Mouse (Mus musculus) urinary bladder, adult 2 months (tissue): Measurements from ENCODE around the gene Sf1. TPM values are rescaled to one million over a fixed set of nuclear protein-coding genes. Genes with fewer than 3 reads are reported as not detected.

Experiments
- DNase-seq: peaks from one replicate; pipeline ENCODE4 v3.0.0; 2022; ENCODE audit warnings: low spot score
- polyA plus RNA-seq: library from polyadenylated mRNA; depleted of rRNA; stranded (reverse); fragments of >200 nt; gene quantifications from 2 replicates; pipeline ENCODE4 v1.2.3, GENCODE M21; 2012

The Sf1 gene
- polyA plus RNA-seq, 1 experiment, result 89.7 TPM

DNA sequence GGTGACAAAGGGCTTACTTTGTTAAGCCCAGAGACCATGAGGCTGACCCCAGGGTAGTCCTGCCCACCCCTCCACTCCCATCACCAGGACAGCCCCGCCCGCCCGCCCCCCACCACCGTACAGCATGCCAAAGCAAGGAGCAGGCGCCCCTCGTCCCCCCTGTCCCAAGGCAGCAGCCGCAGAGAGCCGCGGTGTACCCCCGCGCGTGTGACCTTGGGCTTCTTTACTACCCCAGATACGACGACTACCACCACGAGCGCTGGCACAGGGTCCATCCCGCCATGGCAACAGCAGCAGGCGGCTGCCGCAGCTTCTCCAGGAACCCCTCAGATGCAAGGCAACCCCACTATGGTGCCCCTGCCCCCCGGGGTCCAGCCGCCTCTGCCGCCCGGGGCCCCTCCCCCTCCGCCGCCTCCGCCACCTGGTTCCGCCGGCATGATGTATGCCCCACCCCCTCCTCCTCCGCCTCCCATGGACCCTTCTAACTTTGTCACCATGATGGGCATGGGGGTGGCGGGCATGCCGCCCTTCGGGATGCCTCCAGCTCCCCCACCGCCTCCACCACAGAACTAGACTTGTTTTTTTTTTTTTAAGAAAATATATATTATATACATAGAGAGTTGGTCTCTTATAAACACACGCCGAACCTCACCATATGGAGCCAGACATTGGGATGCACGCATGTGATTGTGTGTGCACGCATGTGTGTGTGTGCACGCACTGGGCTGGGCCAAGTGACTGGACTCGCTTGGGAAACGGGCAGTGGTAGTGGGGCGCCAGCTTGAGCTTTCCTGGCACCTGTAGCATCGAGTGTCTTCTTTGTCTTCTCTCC lies 12.1 kb downstream of the Sf1 start:
- DNase-seq, result no peak

DNA sequence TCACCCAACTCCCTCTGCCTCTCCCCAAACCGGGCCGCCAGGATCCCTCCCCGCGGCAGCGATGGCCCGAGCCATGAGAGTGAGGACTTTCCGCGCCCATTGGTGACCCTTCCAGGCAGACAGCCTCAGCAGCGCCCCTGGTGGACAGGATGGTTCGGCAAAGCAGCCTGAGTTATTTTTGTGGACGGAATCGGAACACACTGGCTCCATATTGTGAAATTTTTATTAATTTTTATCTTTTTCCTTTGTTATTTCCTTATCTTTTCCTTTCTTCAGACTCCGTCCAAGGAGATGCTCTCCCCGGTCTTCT lies 12.7 kb downstream of the Sf1 start:
- DNase-seq, result no peak

DNA sequence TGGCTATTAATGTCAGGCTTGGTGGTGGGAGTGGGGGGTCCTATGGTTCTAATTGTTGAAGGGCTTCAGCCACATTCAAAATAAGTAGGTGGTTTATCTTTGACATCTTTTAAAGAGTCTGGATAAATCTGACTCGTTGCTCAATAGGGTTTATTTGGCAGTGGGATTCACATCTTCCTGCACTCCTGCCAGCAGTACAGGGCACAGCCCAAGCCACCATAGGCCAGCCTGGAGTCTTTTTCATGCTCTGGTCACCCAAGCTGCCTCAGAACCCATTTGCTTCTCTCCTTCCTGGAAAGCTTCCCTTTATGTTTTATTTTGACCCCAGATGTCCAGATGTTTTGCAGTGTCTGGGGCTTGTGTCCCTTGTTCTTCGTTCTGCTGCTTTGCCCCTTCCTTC lies 13.2 kb downstream of the Sf1 start:
- DNase-seq, result no peak

DNA sequence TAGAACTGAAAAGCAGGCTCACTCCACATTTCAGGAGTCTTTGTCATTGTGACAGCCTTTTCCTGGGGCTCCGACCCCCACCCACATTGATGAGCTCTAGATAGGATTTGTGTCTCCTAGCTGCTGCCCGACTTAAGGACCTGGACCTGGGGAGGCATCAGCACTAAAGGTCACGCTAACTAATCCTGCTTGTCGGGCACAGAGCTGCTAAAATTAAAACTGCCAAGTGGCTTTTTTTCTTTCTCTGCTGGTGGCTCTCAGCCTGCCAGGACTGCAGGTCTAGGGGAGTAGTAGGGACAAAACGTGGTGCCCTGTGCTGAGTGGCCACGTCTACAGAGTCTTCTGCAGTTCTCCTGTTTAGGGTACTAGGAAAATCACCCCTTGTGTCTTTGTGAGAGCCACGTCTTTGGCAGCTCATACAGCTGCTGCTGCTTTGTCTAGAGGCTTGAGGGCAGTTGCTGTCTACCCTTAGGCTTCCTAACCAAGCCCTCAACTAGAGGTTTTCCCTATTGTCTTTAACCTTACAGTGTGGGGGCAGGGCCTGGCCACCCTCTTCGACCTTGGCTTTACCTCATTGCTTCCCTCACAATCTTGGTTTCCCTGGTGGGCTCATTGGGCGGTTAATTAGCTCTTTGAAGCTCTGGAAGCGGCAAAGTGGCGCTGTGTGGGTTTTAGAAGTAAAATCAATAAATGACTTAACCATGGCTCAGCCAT lies 14.0 kb downstream of the Sf1 start:
- no peak for DNase-seq

DNA sequence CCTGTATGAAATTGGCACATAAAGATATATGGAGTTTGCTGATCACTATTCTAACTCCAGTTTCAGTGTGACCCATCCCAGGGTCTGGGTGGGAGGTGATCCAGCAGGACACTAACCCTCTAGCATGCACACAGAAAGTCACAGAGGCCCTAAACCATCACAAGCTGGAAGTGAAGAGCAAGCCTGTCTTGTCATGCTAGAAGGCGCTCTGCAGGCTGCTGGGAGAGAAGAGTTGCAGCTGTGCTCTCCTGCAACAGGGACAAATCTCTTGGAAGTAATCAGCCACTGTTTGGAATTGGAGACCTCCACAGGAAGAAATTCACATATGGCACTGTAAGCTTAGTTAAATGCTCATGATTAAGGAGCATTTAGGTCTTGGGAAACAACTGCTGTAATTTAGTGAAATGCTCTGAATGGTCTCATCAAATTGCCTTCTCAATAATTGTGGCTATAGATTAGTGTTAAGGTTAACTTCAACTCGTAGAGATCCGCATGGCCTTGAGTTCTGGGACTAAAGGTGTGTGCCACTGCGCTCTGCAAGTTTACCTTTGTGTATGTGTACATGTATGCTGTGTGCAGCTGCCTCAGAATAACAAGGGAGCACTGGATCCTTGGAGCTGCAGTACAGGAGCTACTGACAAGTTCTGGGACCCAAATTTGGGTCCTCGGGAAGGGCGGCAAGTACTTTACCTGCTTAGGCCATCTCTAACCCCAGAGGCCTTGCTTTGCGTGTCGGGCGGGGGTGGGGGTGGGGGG lies 17.1 kb downstream of the Sf1 start:
- DNase-seq, result no peak

DNA sequence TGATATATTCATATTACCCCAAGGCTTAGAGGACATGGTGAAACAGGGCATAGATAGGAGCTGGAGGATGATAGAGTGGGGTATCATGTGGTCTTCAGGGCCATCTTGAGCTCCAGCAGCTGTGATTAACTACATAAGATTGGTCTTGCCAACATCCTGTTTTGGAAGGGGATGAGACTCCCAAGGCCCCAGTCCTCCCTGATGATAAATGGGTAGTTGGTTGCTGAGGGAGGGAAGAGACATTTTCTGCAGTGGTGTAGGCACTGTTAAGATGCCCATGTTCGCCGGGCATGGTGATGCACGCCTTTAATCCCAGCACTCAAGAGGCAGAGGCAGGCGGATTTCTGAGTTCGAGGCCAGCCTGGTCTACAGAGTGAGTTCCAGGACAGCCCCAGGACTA lies 17.7 kb downstream of the Sf1 start:
- DNase-seq, result no peak

DNA sequence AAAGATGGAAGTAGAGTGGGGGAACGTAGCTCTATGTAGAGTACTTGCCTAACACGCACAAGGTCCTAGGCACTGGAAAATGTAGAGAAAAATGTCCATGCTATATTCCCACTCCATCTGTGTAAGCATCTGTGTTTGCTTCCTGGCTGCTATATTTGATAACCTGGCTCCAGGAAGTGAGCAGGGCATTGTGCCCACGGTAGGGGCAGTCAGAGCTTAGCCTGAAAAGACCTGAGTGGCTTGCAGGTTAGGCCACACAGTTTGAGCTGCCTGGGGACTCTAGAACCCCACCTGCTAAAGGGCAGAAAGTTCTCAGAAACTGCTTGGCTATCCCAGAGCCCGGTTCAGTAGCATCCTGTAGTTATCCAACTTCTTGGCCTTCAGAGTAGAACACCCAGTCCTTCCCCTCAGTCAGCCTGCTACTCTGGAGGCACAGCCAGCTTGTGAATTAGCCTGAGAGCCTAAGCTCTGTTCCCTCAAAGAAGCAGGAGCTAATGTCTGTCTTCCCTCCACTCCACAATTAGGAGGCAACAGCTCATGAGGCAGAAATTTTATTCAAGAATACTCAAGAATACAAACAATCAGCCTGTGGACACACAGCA lies 18.9 kb downstream of the Sf1 start:
- no peak for DNase-seq

DNA sequence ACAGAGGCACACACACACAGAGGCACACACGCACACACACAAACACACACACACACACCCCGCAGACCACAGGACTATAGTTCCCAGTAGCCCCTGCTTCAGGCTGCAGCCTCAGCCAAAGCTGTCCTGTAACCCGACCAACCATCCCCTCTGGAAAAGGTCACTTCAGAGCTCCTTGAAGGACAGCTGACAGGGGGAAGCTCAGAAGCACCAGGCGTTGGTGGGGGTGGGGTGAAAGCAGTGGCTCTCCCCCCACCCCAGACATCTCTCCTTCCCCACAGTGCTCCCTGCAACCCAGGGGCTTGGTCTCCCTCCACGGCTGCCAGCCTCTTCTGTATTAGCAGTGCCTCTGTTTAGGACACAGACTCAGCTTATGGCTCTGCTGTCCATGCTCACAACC lies 20.0 kb downstream of the Sf1 start:
- no peak for DNase-seq

DNA sequence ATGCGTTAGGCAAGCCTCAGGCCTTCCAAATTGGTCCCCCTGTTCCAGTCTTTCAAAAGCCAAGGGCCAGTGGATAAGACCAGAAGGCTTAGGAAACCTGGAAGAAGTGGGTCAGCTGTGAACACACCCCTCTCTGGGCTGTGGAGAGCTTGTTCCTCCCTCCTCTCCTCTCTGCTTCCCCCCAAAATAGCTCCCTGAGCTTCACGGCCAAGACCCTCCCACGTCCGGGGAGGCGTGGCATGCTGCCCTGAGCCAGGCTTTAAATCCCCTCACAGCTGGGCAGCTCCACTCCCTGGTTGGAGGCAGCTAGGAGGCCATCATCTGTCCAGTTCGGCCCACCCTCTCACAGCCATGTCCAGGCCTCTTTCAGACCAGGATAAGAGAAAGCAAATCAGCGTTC lies 20.6 kb downstream of the Sf1 start, which contains the start of gene Pygm:
TSS of gene Pygm (plus strand) at position 272 of the 400 bp plus-strand sequence.
- no peak for DNase-seq

DNA sequence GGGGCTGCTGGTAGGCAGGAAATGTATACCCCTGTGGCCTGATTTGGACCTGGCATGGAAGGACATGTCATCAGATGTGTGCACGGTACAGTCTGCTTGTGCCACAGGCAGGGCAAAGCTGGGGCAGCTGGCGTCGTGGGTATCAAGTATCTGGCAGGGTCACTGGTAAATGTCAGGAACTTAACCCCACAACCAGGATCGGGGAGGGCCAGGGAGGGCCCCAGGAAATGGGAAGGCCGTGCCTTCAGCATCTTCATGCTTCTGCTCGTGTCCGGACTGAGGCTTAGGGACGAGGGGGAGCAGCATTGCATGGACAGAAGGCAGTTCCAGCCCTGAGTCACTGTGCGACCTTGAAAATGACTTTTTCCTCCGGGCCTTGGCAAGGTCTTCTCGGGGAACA lies 21.5 kb downstream of the Sf1 start:
- DNase-seq, result no peak

DNA sequence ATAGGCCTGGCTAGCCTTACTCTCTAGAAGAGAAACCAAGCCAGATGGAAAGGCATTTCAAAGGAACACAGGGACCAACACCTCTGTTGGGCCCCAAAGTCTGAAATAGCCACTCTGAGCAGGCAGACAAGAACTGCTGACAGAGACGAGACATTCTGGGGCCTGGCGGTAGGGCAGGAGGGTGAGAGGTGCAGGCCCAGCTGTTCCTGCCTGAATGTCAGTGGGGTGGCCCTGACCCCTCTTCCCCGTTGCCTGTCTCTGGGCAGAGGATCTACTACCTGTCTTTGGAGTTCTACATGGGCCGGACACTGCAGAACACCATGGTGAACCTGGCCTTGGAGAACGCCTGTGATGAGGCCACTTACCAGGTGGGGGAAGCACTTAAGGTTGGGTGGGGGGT lies 21.9 kb downstream of the Sf1 start:
- DNase-seq, result no peak

DNA sequence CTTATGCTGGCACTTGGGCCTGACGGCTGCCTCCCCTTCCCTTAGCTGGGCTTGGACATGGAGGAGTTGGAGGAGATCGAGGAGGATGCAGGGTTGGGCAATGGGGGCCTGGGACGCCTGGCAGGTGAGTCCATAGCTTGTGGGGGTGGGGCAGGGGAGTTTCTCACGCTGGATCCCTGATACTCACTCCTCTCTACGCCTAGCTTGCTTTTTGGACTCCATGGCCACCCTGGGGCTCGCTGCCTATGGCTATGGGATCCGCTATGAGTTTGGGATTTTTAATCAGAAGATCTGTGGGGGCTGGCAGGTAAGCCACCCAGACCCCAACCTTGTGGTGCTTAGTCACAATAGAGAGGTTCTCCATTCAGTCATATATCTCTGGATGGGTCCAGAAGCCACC lies 22.3 kb downstream of the Sf1 start:
- DNase-seq, result no peak

DNA sequence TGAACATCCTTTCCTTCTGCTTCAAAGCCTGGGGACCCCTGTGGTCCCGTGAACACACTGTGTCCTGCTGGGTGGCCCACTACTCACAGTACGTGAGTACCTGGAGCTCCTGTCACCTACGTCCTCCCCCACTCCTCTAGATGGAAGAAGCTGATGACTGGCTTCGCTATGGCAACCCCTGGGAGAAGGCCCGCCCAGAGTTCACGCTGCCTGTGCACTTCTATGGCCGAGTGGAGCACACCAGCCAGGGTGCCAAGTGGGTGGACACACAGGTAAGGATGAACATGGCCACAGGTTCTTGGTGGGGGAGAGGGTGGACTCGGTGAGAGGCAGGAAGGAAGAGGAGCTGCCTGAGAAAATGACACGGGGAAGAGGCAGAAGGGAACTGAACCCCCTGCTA lies 22.7 kb downstream of the Sf1 start:
- no peak for DNase-seq

DNA sequence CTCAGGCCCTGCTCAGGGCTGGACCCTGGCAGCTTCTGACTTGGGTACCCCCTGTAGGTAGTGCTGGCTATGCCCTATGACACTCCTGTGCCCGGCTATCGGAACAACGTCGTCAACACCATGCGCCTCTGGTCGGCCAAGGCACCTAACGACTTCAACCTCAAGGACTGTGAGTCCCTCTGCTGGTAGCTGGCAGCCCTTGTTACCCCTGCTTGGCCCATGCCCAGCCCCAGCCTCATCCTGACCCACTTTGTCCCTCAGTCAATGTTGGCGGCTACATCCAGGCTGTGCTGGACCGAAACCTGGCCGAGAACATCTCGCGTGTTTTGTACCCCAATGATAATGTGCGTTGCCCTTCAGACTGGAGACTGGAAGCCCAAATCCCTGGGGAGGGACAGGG lies 24.5 kb downstream of the Sf1 start:
- no peak for DNase-seq

DNA sequence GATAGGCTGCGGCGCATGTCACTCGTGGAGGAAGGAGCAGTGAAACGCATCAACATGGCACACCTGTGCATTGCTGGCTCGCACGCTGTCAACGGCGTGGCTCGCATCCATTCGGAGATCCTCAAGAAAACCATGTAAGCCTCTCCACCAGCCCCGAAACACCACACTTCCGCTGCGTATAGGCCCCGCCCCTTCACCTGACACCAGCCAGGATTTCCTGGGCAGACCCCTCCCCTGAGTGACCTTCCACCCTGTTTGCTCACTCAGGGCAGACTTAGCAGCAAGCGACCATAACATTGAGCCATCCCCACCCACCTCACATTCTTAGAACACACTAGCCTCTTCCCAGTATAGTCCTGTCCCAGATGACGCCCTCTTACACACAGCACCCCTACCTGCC lies 26.3 kb downstream of the Sf1 start:
- DNase-seq, result no peak

DNA sequence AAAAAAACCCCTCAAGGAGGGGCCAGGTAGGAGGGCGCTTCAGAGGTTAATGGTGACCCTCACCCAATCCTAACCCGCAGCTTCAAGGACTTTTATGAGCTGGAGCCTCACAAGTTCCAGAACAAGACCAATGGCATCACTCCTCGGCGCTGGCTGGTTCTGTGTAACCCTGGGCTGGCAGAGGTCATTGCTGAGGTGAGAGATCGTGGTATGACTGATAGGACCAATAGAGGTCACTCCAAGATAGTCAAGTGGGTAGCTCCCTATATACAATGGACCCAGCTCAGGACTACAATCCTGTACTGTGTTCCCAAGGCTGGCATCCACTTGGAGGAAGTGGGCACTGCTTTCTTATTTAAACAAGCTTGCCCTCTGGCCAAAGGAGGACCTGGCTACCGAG lies 26.8 kb downstream of the Sf1 start:
- no peak for DNase-seq

DNA sequence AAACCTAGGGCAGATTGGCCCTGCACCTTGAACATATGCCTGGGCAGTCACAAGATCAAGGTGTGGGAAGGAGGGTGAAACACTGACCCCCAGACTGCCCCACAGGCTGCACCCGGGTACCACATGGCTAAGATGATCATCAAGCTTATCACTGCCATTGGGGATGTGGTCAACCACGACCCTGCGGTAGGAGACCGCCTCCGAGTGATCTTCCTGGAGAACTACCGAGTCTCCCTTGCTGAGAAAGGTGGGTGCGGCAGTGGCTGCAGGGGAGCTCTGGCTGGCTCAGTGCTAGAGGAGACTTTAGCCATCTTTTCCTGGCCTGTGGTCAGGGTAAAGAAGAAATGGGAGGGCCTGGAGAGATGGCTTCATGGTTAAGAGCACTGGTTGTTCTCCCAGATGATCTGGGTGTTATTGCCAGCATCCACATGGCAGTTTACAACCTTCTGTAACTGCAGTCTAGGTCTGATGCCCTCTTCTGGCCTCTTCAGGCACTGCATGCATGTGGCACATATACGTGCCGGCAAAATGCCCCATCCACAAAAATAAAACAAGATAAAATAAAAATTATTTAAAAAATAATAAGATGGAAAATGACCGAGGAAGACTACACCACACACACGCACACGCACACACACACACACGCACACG lies 29.4 kb downstream of the Sf1 start:
- DNase-seq, result no peak

DNA sequence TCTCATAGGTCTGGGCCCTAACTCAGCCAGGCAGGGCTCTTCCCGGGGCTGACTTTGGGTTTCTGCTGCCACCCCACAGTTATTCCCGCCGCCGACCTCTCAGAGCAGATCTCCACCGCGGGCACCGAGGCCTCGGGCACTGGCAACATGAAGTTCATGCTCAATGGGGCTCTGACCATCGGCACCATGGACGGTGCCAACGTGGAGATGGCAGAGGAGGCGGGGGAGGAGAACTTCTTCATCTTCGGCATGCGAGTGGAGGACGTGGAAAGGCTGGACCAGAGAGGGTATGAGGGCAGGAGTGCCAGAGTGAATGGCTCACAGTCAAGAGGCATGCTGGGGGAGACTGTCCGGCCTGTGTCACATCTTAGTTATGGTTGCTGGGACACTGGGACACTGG lies 30.1 kb downstream of the Sf1 start:
- no peak for DNase-seq

DNA sequence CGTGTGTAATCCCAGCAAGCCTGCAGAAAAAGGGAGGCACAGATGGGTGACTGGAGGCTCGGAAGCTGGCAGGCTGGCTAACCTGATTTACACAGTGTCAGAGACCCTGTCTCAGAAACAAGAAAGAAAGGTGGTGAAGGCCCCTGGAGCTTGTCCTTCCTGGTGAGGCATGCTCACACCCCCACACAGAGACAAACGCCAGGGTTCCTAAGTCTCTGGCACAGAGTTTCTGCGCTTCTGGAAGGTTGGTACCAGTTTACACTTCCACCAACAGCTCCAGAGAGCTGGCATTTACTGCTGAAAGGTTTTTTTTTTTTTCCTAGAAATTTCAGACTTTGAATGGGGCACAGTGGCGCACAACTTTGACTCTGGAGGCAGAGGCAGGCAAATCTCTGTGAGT lies 32.7 kb downstream of the Sf1 start:
- DNase-seq, result no peak

DNA sequence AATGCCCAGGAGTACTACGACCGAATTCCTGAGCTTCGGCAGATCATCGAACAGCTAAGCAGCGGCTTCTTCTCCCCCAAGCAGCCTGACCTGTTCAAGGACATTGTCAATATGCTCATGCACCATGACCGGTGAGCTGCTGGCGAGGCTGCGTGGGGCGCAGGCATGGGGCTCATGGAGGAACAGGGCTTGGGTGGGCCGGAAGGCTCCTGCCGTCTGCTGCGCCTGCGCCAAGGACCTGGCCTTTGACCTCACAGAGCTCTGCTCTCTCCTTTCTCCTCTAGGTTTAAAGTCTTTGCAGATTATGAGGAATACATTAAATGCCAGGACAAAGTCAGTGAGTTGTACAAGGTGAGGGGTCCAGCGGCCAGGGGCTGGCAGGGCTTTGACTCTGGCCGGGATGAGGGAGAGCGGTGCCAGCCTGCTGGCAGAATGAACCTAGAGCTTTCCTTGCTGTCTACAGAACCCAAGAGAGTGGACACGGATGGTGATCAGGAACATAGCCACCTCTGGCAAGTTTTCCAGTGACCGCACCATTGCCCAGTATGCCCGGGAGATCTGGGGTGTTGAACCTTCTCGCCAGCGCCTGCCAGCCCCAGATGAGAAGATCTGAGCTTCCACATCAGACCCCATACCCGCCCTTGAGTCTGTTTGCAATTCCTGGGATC lies 34.2 kb downstream of the Sf1 start:
- DNase-seq, result no peak
